In the genomic region with DNA sequence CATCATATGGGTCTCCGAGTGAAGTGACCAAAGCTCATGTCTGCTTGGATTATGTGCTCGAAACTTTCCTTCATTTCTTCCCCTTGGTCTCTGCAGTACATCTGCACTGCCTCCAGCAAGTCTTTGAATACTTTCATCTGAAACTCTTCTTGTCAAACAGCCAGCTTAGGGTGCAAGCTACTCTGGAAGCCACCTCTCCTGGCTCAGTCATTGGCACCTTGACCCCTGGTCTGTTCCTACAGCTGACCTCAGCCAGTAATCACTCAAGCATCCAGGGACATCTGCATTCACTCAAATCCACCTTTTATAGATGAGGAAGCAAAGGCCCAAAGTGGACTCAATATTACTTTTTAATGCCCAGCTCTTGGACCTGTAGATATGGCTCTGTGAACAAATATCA, we compare ENCODE assay signal across 24 mouse cellular contexts. TPM values are rescaled to one million over a fixed set of nuclear protein-coding genes. Genes with fewer than 3 reads are reported as not detected.
DNase-seq lines count a peak whose midpoint lies in the region; ATAC-seq lines count a peak whose summit lies in the region.
"Had no signal": no experiment of that assay in that cellular context is flagged by ENCODE, and none has a peak within 500 bp of the region (broad histone marks: within the 10 kb centered on the region; RNA-seq: fewer than 3 reads in every experiment).

No protein-coding gene starts in this region.

- H3K4me3 ChIP-seq in heart, embryonic 10.5 days: peak overlapping the region; percentile 3; the same call in 1 of the 2 replicates
- no peak overlapping the region for H3K4me3 ChIP-seq in kidney, embryonic 16.5 days (ENCODE audit: low read length)
- peak overlapping the region; percentile 94 for H3K4me3 ChIP-seq in liver, embryonic 15.5 days (replicated peaks)
- H3K4me3 ChIP-seq: embryonic facial prominence, embryonic 12.5 days; heart, embryonic 15.5 days; hindbrain, embryonic 10.5 days; limb, embryonic 10.5 days; midbrain, embryonic 12.5 days had no signal

- intact Hi-C loops in heart, postnatal 36 days (cut with DNase I): no loop called here

- peaks cover 5% of the 10 kb centered on the region; the same call in 1 of the 2 replicates for H3K27me3 ChIP-seq in heart, embryonic 10.5 days (ENCODE audit: insufficient read depth, poor library complexity, severe bottlenecking)
- H3K27me3 ChIP-seq in kidney, embryonic 16.5 days (ENCODE audit: insufficient read depth, low read length): no peaks in the 10 kb centered on the region
- no peaks in the 10 kb centered on the region for H3K27me3 ChIP-seq in liver, embryonic 15.5 days
- H3K27me3 ChIP-seq: CH12.LX; heart, embryonic 15.5 days had no signal

- H3K4me2 ChIP-seq in kidney, embryonic 16.5 days (replicated peaks; ENCODE audit: low read depth, low read length): no peak overlapping the region
- peak overlapping the region; percentile 86 for H3K4me2 ChIP-seq in liver, embryonic 15.5 days
- H3K4me2 ChIP-seq: embryonic facial prominence, embryonic 12.5 days; heart, embryonic 15.5 days; midbrain, embryonic 12.5 days had no signal

- H3K27ac ChIP-seq in heart, embryonic 10.5 days: no peak overlapping the region
- no peak overlapping the region for H3K27ac ChIP-seq in kidney, embryonic 16.5 days (ENCODE audit: low read length)
- H3K27ac ChIP-seq in liver, embryonic 15.5 days (replicated peaks): peak overlapping the region; percentile 94
- H3K27ac ChIP-seq: embryonic facial prominence, embryonic 12.5 days; heart, embryonic 15.5 days; hindbrain, embryonic 10.5 days; hindbrain, postnatal 0 days; limb, embryonic 10.5 days; midbrain, embryonic 12.5 days had no signal

- WGBS in heart, embryonic 10.5 days: 90% methylated on average over 2 of the region's 2 CpGs
- WGBS in kidney, embryonic 16.5 days: 100% methylated on average over 2 of the region's 2 CpGs
- 91% methylated on average over 2 of the region's 2 CpGs for WGBS in liver, embryonic 15.5 days (ENCODE audit: insufficient replicate concordance)

- H3K9me3 ChIP-seq in heart, embryonic 10.5 days: no peaks in the 10 kb centered on the region
- no peaks in the 10 kb centered on the region for H3K9me3 ChIP-seq in kidney, embryonic 16.5 days (ENCODE audit: low read length)
- no peaks in the 10 kb centered on the region for H3K9me3 ChIP-seq in liver, embryonic 15.5 days (replicated peaks)
- H3K9me3 ChIP-seq: embryonic facial prominence, embryonic 12.5 days; heart, embryonic 15.5 days; hindbrain, embryonic 10.5 days; limb, embryonic 10.5 days; midbrain, embryonic 12.5 days had no signal

- ATAC-seq in kidney, embryonic 16.5 days (ENCODE audit: low FRiP score, low TSS enrichment): no peak
- ATAC-seq in liver, embryonic 15.5 days (ENCODE audit: insufficient read depth): no peak
- ATAC-seq: forebrain, embryonic 16.5 days; hindbrain, postnatal 0 days; intestine, postnatal 0 days had no signal

- no peak overlapping the region for H3K9ac ChIP-seq in kidney, embryonic 16.5 days (replicated peaks; ENCODE audit: low read length)
- peak overlapping the region; percentile 98 for H3K9ac ChIP-seq in liver, embryonic 15.5 days
- H3K9ac ChIP-seq: embryonic facial prominence, embryonic 12.5 days; heart, embryonic 15.5 days; midbrain, embryonic 12.5 days had no signal

- no peak for DNase-seq in heart, embryonic 10.5 days (ENCODE audit: low spot score)
- DNase-seq in heart, postnatal 36 days: no peak
- peak; percentile 60 to 63 for DNase-seq in kidney, adult 8-10 months
- DNase-seq in kidney, postnatal 25 days: peak; percentile 43 to 77
- DNase-seq in layer of hippocampus, adult 18-20 months (ENCODE audit: low spot score in 2 of 2): no peak
- DNase-seq: adrenal gland, postnatal 36 days; cerebellum, adult 9-11 months; lung, adult 2 months; lung, postnatal 36 days; right cerebral cortex, postnatal 4 days; thymus, adult 2 months had no signal

- peaks cover 90% of the 10 kb centered on the region for H3K4me1 ChIP-seq in heart, embryonic 10.5 days
- peaks cover 33% of the 10 kb centered on the region for H3K4me1 ChIP-seq in kidney, embryonic 16.5 days (ENCODE audit: insufficient read depth, low read length)
- H3K4me1 ChIP-seq in liver, embryonic 15.5 days (replicated peaks): peaks cover 83% of the 10 kb centered on the region

- H3K36me3 ChIP-seq in heart, embryonic 10.5 days: 0 out of 2 replicates have a peak, but pooled peaks cover 3% of the 10 kb centered on the region
- H3K36me3 ChIP-seq in kidney, embryonic 16.5 days (ENCODE audit: insufficient read depth, low read length): no peaks in the 10 kb centered on the region
- H3K36me3 ChIP-seq in liver, embryonic 15.5 days (replicated peaks): peaks cover 65% of the 10 kb centered on the region
- H3K36me3 ChIP-seq: embryonic facial prominence, embryonic 12.5 days; heart, embryonic 15.5 days; hindbrain, embryonic 10.5 days; limb, embryonic 10.5 days; midbrain, embryonic 12.5 days had no signal

RNA-seq across cellular contexts. Expression of gene Gm10300, which starts 2.8 kb away (rescaled TPM):
- 0.10 TPM in 1 of 2 replicates, not detected in the other for polyA plus RNA-seq in heart, embryonic 10.5 days (2016; fragmentation: Nextera tagmentation; extraction: Ambion mirVana)
- under 1 TPM in 1 of 2 experiments, not detected in 1; 0.11 TPM for total RNA-seq in heart, postnatal 36 days (2021)
- 0.08 and 0.12 TPM in 2 replicates for polyA plus RNA-seq in kidney, embryonic 16.5 days (2015; fragmentation: Nextera tagmentation; extraction: Ambion mirVana)
- polyA plus RNA-seq in liver, embryonic 15.5 days (2015; fragmentation: Nextera tagmentation; extraction: Ambion mirVana): 0.43 and 0.46 TPM in 2 replicates
- total RNA-seq in layer of hippocampus, adult 18-20 months (2021): not detected
- total RNA-seq: hindbrain, postnatal 0 days; layer of hippocampus, postnatal 10 days had no signal
- polyA plus RNA-seq: embryonic facial prominence, embryonic 12.5 days; forebrain, embryonic 16.5 days; hindbrain, postnatal 0 days; limb, embryonic 10.5 days; neural tube, embryonic 11.5 days had no signal

RNA-seq across cellular contexts. Expression of gene Epb41, which starts 3.4 kb away (rescaled TPM):
- 73.5 and 78.8 TPM in 2 replicates for polyA plus RNA-seq in heart, embryonic 10.5 days (2016; fragmentation: Nextera tagmentation; extraction: Ambion mirVana)
- total RNA-seq in heart, postnatal 36 days (2021): 100 to 1,000 TPM; 144 to 148 TPM
- 68.6 and 72.5 TPM in 2 replicates for polyA plus RNA-seq in kidney, embryonic 16.5 days (2015; fragmentation: Nextera tagmentation; extraction: Ambion mirVana)
- 181 and 204 TPM in 2 replicates for polyA plus RNA-seq in liver, embryonic 15.5 days (2015; fragmentation: Nextera tagmentation; extraction: Ambion mirVana)
- total RNA-seq in layer of hippocampus, adult 18-20 months (2021): 10 to 100 TPM; 16.2 to 20.8 TPM

Comparison
In these comparisons a context has a peak if more than half of its experiments do, and no peak if none do; other contexts are left out.
1. DNase-seq: peak in kidney, adult 8-10 months (2 of 2) and kidney, postnatal 25 days (2 of 2); none in heart, embryonic 10.5 days (single experiment), heart, postnatal 36 days (0 of 2) and layer of hippocampus, adult 18-20 months (0 of 2).